Mouse (Mus musculus): Measurements from ENCODE around the gene Cd79a.

Cd79a gene

DNA sequence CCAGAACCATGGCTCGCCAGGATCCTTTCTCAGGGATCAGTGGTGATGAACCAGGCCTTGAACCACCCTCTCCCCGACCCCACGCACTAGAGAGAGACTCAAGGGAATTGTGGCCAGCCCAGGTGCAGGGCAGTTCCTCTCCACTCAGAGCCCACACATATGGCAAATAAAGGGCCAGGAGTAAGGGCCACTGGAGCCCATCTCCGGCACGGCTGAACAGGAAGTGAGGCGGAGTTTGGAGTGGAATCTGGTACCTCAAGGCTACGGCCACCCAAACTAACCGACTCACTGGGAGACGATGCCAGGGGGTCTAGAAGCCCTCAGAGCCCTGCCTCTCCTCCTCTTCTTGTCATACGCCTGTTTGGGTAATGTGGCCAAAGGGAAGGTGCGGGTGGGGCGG is at the start of gene Cd79a:
Cd79a (plus strand) TSS at position 158 of the 400 bp plus-strand sequence.
- no peak for DNase-seq (ENCODE audit: low spot score)

DNA sequence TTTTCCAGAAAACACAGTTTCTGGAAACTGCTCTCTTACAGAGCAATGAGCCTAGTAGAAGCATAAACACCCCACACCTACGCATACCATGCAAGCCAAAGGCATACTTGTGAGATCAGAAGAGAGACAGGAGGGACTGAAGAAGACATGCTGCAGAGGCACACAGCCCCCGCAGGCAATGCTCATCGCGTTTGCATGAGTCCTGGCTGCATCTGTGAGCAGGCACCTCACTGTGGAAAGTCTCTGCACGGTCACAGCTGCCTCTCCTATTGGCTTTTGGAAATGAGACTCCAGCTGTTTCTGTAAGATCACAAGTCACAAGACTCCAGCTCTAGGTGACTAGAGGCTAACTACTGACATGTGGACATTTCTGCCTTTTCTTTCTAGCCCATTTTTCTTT is 47.0 kb upstream of the Cd79a start:
- no peak for DNase-seq (ENCODE audit: low spot score)

DNA sequence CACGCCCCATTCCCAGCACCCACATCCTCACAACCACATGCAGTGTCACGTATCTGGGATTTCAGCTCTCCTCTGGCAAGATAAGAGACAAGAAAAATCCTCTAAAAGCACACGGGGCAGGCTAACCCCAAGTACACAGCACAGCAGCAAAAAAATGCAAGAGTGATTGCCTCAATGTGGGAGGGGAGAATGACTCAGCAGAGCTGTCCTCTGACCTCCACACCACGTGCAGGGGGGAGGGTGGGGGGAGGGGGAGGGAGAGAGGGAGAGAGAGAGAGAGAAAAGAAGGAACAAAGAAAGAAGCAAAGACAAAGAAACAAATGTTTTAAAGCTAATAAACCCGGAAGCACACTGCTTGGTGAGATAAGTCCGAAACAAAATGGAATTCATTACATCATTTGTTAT is 46.3 kb upstream of the Cd79a start:
- no peak for DNase-seq (ENCODE audit: low spot score)

DNA sequence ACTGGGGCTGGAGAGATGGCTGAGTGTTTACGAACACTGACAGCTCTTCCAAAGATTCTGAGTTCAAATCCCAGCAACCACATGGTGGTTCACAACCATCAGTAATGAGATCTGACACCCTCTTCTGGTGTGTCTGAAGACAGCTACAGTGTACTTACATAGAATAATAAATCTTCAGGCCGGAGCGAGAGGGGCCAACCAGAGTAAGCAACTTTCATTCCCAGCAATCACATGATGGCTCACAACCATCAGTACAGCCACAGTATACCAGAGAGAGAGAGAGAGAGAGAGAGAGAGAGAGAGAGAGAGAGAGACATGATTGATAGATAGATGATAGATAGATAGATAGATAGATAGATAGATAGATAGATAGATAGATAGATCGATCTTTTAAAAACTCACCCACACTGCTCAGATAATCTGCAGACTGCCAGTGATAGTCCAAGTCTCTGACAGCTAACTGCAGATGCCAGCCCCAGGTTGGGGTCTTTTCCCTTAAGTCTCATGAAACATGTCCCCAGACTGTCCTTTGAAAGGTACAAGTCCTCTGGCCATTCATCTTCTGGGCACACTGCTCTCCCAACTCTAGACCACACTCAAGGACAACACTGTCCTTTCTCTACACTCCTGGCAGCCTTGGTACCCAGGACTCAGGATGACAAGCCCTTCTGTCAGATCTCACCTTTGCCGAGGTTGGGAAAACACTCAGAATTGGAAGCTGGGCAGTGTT is 45.4 kb upstream of the Cd79a start:
- DNase-seq (ENCODE audit: low spot score) = no peak

DNA sequence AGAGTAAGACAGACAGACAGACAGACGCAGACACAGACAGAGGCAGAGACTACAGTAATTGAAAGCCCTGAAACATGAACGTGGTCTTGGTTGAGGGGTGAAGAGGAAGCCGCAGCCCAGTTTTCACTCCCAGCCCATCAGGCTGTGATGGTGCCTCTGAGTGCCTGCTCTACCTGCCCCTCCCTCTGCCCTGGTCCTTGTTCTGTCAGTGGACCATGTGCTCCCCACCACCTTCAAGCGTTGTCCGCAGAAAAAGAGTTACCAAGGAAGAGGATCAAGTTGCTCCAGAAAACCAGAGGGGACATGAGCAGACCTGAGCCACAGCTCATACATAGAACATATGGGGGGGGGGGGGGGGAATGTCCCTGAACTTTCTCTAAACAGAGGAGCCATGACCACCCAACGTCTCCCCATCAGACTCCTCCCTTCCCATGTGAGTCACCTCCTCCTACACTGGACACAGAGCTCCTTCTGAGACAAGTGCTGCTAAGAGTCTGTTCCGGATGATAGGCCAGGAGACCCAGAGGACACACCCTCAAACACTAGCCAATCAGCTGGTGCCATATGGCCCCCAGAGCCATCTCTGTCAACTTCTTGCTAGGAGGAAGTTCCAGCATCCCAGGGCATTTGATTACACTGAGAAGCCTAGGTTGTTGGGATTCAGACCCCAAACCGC is 44.5 kb upstream of the Cd79a start:
- no peak for DNase-seq (ENCODE audit: low spot score)

DNA sequence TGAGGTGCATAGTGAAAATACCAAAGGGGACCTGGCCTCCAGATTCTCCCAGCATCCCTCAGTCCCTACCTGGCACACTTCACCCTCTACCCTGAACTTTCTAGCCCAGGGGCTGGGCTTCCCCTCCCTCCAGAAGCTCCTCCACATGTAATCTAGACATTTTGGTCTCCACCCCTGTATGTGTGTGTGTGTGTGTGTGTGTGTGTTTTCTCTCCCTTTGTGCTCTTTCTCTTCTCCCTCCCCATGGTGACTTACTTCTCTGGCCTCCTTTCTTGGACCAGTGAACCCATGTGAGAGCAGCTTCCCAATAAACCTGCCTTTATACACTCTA is 44.0 kb upstream of the Cd79a start:
- no peak for DNase-seq (ENCODE audit: low spot score)

DNA sequence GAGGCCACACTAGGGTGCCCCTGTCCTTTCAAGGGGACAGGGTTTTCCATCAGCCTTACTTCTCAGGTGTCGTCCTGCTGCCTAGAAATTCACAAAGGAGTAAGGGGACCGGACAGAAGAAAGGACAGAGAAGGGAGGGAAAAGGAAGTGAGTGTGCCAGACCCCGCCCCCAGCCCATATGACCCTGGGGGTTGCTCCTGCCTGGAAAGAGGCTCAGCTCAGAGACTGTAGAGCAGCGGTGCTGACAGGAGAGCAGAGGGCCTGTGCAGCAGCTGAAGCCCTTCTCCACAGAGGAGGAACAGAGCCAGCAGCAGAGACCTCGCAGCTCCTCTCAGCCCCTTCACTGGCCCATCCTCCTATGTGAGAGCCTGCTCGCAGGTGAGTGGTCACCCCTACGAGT is 43.5 kb upstream of the Cd79a start:
- no peak for DNase-seq (ENCODE audit: low spot score)

DNA sequence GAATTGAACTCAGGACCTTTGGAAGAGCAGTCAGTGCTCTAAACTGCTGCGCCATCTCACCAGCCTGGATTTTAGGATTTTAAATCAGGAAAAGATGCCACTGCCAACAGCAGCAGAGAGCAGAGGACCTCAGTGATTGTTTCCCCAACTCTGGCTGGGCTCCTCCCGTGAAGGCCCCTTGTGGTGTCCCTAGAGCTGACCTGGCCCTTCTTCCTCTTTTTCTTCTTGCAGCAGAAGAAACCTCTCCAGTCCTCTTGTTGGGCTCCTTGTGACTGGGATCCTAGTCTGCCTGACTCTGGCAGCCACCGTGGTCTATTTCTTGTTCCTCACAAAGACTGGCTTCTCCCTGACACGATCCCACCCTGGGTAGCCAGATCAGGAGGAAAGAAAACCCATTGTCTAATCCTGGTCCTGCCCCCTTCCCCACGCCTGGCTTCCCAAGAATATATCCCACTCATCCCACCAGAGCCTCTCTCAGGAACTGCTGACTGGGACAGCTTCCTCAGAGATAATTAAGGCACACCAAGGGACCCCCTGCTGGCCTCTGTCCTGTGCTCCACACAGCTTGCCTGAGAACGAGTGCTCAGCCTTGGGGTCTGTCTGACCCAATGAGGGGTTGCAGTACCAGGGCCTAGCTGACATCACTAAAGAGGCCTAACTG is 40.6 kb upstream of the Cd79a start:
- no peak for DNase-seq (ENCODE audit: low spot score)

DNA sequence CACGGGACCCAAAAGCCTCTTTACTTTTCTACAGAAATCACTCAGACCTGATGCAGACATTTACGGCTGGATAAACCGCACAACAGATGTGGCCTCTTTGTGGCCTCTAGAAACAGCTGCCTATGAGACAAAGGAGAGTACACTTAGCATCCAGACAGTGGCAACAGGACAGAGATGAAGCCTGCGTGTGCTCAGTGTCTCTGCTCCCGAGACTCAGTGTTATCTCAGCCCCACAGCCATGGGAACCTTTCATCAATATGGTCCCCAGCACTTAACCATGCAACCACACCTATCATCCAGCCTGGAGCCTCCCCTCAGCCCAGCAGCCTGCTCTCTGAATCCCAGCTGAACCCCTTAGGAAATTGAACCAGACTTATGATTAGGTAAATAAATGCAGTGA is 37.9 kb upstream of the Cd79a start:
- no peak for DNase-seq (ENCODE audit: low spot score)

DNA sequence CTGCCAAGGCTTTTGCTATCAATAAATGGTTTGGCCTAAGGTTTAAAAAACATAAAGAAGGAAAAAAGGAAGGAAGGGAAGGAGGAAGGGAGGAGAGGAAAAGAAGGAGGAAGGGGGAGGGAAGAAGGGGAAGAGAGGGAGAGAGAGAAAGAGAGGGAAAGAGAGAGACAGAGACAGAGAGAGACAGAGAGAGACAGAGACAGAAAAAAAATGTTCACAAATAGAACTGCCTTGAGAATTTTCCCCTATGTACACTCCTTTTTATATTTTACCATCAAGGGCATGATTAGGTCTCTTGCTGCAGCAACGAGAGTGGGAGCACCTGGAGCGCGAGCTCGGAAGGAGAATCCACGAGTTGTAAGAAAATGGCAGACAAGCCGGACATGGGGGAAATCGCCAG is 35.3 kb upstream of the Cd79a start, which contains the start of gene Gm9844:
Gm9844 (plus strand) TSS at position 301 of the 400 bp plus-strand sequence.
- DNase-seq (ENCODE audit: low spot score) = no peak

DNA sequence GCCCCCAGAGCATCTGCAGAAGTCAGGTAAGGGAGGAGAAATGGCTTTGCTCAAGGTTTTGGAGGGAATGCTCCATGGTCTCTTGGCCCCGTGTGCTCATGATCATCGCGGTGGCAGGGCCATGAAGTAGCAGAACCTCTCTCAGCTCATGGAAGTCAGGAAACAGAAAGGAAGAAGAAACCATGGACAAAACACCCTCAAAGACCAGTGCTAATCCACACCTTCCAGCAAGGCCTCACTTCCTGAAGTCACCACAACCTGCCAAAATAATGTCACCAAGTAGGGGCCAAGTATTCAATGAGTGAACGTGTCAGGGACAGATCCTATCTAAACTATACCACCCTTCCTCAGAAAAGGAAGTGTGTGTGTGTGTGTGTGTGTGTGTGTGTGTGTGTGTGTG is 34.3 kb upstream of the Cd79a start:
- DNase-seq (ENCODE audit: low spot score) = no peak

DNA sequence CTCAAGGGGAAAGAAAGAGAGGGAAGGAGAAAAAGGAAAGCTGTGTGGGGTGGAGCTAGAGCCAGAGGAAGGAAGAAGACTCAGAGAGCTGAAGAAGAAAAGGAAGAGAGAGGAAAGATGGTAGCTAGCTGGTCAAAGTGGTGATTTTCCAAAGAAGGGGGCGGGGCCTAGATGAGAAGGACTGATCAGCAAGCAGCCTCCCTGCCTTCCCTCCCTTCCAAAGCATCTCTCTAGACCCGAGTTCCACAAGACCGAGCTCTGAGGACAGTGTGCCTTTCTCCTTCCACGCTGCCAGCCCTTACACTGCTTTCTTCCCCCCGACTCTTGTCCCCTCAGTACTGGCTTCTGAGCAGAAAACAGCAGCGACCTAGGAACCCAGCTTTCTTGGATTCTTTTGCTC is 33.0 kb upstream of the Cd79a start:
- no peak for DNase-seq (ENCODE audit: low spot score)

DNA sequence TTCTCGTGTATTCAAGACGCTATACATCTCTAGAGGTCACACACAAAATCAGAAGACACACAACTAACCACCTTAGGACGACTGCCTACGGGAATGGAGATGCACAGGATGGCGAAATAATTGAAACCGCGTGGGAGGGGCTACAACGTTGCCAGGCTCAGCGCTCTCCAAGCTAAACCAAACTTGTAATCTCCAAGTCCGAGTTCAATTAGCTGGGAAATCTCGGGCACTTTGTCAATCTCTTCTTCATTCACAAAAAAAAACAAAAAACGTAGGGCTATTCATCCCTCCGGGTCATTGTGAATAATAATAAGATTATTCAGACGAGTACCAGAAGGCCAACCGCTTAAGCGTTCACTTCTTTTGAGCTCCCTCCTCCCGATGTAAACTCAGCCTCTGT is 28.1 kb upstream of the Cd79a start:
- no peak for DNase-seq (ENCODE audit: low spot score)

DNA sequence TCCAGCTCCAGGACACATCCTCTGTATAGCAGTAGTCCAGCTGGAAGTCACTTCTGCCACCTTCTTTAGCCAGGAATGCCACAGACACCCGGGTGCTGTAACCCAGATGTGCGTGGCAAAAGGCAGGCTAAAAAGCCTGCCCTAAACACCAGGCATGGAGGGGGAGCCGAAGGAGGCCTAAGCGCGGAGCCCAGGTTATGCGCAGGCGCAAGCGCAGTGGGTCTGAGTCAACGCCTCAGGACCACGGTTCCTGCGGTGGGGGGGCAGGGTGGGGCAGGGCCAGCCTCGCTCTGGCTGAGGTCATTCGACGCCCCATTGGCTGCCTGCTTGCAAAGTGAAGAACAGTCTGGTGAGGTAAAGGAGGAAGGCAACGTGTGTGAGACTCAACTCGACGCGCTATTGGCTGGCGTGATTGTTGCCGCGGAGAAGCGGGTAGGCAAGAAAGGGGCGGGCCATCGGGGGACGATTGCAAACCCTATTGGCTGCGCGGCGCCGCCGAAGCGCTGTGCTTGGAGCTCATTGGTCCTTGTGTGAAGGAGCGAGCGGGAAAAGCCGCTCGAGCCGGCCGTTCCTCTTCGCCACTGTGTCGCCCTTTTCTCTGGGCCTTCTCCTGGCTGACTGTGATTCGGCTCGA is 27.5 kb upstream of the Cd79a start, which contains the start of the genes Lypd4 and Dmrtc2:
Lypd4 (minus strand) TSS at position 410 of the 634 bp plus-strand sequence.
Dmrtc2 (plus strand) TSS at position 526 of the 634 bp plus-strand sequence.
- DNase-seq (ENCODE audit: low spot score) = no peak

DNA sequence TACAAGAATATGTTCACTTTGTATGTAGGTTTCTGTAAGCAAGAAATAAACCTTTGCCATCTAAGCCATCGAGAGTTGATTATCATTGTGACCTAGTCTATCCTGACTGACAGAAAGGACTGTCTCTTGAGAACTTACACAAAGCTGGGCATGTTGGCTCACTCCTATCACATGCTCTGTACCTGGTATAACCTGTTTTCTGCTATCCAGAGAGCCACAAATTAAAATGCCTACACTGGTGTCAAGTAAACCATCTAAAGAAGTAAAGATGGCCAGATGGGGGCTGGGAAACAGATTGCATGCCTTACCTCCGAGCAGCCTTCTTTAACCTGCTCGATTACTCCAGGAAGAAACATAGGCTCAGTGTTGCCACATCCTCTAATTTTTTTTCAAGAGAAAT is 19.6 kb upstream of the Cd79a start:
- DNase-seq (ENCODE audit: low spot score) = no peak

DNA sequence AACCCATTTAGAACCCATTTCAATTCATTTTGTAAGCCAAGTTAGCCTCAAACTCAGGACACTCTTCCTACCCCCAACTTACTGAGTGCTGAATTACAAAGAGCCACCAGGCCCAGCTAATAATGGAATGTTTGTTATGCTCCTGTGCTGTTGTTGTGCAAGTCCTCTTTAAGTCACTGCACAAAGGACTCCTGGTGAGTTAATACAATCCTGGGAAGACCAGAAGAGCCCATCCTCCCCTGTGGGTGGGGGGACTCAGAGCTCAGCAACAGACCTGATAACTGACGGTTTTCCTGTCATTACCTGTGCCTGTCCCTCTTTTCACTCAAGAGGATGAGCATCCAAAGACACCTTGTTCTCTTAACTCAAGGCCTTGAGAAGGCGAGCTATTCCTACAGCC is 17.6 kb upstream of the Cd79a start:
- no peak for DNase-seq (ENCODE audit: low spot score)

DNA sequence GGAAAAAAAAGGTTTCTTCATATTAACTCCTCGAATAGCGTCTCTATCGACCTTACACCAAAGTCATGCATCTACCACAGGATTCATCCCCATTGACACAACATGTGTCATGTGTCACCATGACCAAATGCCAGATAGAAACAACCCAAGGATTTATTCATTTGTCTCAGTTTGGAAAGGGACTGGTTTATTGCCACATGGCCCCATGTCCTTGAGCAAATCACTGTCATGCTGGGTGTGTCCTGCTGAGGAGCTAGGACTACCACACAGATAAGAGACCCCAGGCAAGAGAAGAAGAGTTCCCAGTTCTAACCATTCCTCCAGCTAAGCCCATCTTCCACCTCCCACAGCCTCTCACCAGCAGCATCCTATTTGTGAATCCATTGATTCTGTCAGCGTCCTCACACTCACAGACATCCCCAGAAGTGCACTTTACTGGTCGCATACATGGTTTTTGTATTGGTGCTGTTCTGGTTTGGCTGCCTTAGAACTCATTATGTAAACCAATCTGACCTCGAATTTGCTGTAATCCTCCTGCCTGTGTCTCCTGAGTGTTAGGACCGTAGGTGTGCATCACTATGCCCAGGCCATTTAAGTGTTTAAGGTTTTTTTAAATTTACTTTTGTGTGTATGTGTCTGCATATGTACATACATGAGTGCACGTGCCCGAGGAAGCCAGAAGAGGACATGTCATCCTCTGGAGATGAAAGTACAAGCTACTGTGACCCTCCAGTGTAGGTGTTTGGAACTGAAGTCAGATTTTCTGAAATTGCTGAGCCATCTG is 14.6 kb upstream of the Cd79a start:
- no peak for DNase-seq (ENCODE audit: low spot score)

DNA sequence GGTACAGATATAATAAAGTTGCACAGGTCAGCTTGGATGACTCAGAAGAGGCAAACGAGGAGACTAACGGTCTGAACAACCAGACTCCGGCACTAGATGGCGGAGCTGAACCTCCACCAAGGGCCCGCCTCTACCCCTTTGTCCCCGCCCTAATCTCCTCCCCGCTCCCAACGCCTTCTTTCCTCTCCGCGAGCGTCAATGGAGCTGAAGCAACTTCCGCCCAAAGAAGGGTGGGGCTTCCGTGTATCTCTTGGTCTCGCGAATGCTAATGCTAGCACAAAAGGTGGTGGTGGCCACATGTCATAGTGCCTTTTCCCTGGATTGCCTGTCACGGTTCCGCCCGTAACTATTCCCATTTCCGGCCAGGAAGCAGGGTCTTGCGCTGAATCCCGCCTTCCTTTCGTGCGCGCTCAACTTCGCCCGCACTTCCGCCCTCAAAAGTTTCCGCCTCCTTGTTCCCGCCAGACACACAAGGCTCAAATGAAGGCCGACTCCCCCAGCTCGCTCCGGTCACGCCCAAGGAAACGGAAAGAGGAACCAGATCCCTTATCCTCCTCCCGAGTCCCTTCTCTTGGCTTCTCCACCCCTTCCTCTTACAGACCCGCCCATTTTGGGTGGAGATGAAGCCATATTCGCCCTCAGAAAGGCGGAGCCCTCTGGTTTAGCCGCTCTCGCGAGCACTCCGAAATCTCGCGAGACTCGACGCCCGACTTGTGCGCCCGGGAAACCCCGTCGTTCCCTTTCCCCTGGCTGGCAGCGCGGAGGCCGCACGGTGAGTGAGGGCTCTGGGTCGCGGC is 13.1 kb upstream of the Cd79a start, which contains the start of gene Rps19:
Rps19 (plus strand) TSS at position 476 of the 797 bp plus-strand sequence.
- peak; percentile 94 for DNase-seq (ENCODE audit: low spot score)

DNA sequence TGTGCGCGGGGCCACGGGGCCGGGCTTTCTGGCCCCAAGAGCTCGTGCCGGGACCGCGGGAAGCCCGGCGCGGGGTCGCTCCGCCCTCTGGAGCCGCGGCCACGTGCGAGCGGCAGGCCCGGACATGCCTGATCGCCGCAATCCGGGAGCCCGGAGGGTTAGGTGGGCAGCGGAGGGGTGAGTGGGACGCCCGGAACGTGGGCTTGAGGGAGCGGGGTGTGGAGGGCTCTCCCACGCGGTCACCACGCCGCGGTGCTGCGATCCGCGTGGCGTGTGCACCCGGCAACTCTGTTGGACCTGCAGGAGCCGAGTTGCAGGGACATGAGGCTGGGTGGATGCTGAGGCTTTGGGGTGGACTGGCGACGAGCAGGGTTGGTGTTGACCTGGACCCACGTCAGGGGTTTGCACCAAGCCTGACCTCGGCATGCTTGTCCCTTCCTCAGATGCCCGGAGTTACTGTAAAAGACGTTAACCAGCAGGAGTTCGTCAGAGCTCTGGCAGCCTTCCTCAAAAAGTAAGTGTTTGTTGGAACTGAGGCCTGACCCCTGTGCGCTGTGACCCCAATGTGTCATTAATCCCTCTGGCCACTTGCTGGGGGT is 12.4 kb upstream of the Cd79a start:
- no peak for DNase-seq (ENCODE audit: low spot score)

DNA sequence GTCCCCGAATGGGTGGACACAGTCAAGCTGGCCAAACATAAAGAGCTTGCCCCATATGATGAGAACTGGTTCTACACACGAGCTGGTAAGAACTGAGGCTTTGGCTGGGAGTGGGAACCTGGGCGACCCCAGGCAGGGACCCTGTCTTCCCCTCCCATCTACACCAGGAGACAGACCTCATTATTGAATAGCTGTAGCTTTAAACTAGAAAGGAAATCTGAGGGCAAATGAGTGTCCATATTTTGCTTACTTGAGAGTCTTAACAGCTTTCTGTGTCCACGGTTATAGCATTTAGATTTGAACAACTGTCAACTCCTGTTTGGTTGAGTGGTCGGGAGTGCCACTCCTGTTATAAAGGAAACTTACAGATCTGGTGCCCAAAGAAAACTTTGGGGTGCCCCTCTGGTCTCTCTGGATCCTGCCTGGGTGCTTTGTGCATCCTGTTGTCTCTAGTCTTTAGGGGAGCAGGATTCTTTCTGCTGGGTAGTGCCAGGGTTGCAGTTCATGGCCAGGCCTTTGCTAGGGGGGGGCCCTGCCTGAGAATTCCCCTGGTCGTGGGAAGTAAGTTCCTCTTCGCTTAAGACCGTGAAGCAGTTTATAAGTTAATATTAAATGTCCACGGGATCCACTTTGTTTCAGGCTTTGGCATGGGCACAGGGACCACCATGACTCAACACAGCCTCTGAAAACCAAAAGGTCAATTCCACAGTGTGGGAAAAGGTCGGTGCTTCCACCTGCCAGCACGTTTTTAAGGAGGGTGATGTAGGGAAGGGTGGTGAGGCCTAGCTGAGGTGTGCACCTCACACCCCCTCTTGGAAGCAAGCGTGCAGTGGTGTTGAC is 11.5 kb upstream of the Cd79a start:
- no peak for DNase-seq (ENCODE audit: low spot score)
